Mouse (Mus musculus) macrophage (primary cell): ENCODE data around the gene Smim6. TPM values are rescaled to one million over a fixed set of nuclear protein-coding genes. Genes with fewer than 3 reads are reported as not detected.

Experiments
- H3K27ac ChIP-seq: fragments of 350-480 bp; formaldehyde crosslinking; 2 replicates; pipeline ENCODE4 v1.9.0; 2021
- H3K36me3 ChIP-seq: fragments of 350-480 bp; formaldehyde crosslinking; 2 replicates; pipeline ENCODE4 v1.9.0; 2021; ENCODE audit errors: inconsistent target
- H3K4me3 ChIP-seq: fragments of 350-480 bp; formaldehyde crosslinking; 2 replicates; pipeline ENCODE4 v1.9.0; 2021; ENCODE audit errors: inconsistent target
- H3K79me2 ChIP-seq: fragments of 350-480 bp; formaldehyde crosslinking; 2 replicates; pipeline ENCODE4 v1.9.0; 2021; ENCODE audit errors: inconsistent target
- WGBS: methylation state at CpG from one replicate; pipeline ENCODE4 v1.1.7; 2026; ENCODE audit warnings: inconsistent platforms; ENCODE audit not compliant: missing documents; 5-methylcytosine and 5-hydroxymethylcytosine counted together
- polyA plus RNA-seq: library from polyadenylated mRNA; stranded (reverse); fragments of 250-400 nt; gene quantifications from 3 replicates; pipeline ENCODE4 v1.2.4, GENCODE M21; 2018; ENCODE audit warnings: inconsistent platforms

The Smim6 gene
- polyA plus RNA-seq, 1 experiment from 2014 or later: not detected

- no peaks in the 10 kb centered on the region for H3K79me2 ChIP-seq
- H3K27ac ChIP-seq: no peak overlapping the region
- no peak overlapping the region for H3K4me3 ChIP-seq
- 90% methylated on average over 6 of the region's 6 CpGs for WGBS
- peaks cover 36% of the 10 kb centered on the region for H3K36me3 ChIP-seq
Measured at GRCm38 (mm10) chr11:115892213-115892612, 19.6 kb upstream of the Smim6 start.

- WGBS: 95% methylated on average over 9 of the region's 9 CpGs
- Histone ChIP-seq H3K79me2 (no peaks in the 10 kb centered on the region), H3K36me3 (peaks cover 42% of the 10 kb centered on the region), H3K27ac (no peak overlapping the region), H3K4me3 (no peak overlapping the region)
Measured at GRCm38 (mm10) chr11:115893071-115893470, 18.7 kb upstream of the Smim6 start.

DNA sequence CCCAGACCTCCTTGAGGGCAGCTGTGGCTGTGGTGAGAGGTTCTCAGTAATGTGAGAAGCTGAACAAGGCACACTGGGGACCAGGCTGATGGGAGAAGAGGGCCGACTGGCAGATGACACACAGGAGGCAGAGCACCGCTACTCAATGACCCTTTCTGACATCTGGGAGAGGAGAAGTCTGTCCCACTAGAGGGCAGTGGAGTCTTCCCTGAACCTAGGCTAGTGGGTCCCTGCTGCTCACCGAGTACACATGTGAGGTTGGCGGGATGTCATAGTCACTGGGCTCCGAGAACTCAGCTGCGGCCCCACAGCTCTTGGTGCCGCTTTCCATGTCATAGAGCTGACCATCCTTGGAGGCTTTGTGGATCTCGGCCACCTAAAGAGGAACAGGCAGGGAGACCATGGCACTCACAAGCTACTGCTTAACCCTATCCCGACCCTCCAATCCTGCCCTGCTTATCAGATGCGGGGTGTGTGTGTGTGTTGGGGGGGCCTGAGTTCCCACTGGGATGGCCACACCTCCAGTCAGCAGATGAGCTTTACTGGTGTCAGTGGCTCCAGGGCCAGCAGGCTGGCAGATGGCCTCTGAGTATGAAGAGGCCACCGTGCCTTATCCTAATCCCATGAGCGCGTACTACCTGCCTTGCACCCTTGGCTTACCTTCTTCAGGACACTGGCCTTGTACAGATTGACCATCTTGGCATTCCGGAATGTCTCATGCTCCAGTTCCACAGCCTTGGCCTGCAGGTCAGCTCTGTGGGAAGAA, 16.9 kb upstream of the Smim6 start:
- Histone ChIP-seq H3K36me3 (peaks cover 42% of the 10 kb centered on the region), H3K4me3 (no peak overlapping the region), H3K79me2 (no peaks in the 10 kb centered on the region), H3K27ac (no peak overlapping the region)
- 79% methylated on average over 14 of the region's 14 CpGs for WGBS

GRCm38 (mm10) chr11:115898446-115898845, 13.4 kb upstream of the Smim6 start:
- H3K79me2 ChIP-seq: no peaks in the 10 kb centered on the region

GRCm38 (mm10) chr11:115898886-115899285, 12.9 kb upstream of the Smim6 start:
- Histone ChIP-seq H3K36me3 (peaks cover 37% of the 10 kb centered on the region), H3K27ac (no peak overlapping the region), H3K79me2 (no peaks in the 10 kb centered on the region), H3K4me3 (no peak overlapping the region)
- 13% methylated on average over 4 of the region's 4 CpGs for WGBS

More at GRCm38 (mm10) chr11:115898446-115898845, 13.4 kb upstream of the Smim6 start:
- WGBS: 66% methylated on average over 7 of the region's 7 CpGs
- Histone ChIP-seq H3K27ac (no peak overlapping the region), H3K36me3 (peaks cover 41% of the 10 kb centered on the region), H3K4me3 (no peak overlapping the region)

GRCm38 (mm10) chr11:115899486-115900266, 12.1 kb upstream of the Smim6 start, which contains the start of gene Smim5:
TSS of gene Smim5 (plus strand) at chr11:115899966.
- H3K4me3 ChIP-seq: no peak within 1 kb of the TSS
- no peaks in the 10 kb centered on the region for H3K79me2 ChIP-seq
- no peak within 1 kb of the TSS for H3K27ac ChIP-seq
- 44% methylated on average over 16 of the region's 16 CpGs for WGBS
- H3K36me3 ChIP-seq: peaks cover 30% of the 10 kb centered on the region

GRCm38 (mm10) chr11:115900561-115901337, 11.1 kb upstream of the Smim6 start:
- no peaks in the 10 kb centered on the region for H3K79me2 ChIP-seq
- no peak overlapping the region for H3K27ac ChIP-seq
- no peak overlapping the region for H3K4me3 ChIP-seq
- H3K36me3 ChIP-seq: peaks cover 21% of the 10 kb centered on the region
- WGBS: 78% methylated on average over 8 of the region's 8 CpGs

- WGBS: 48% methylated on average over 9 of the region's 9 CpGs
- no peak overlapping the region for H3K4me3 ChIP-seq
- no peak overlapping the region for H3K27ac ChIP-seq
- H3K36me3 ChIP-seq: peaks cover 13% of the 10 kb centered on the region
- no peaks in the 10 kb centered on the region for H3K79me2 ChIP-seq
Measured at GRCm38 (mm10) chr11:115901338-115902161, 10.3 kb upstream of the Smim6 start.

DNA sequence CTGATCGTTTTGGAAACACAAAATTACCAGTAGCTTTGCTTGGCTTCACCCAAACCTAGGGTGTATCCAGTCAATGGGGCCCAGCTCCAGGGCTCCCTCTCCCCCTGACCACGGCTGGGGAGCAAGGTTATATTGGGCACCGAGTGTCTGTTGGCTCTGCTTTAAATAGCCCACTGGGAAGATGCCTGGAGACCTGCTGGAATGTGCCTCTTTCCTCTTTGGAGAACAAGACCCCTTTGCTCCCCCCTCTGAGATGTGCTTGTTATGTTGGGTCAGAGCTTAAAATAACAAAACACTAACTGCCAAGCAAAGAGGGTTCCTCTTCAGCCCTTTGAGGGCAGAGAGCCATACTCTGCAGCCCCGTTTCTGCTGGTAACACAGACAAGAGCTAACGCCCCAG, 9.6 kb upstream of the Smim6 start:
- peaks cover 6% of the 10 kb centered on the region; the same call in 1 of the 2 replicates for H3K36me3 ChIP-seq

GRCm38 (mm10) chr11:115902831-115903230, 9.0 kb upstream of the Smim6 start:
- WGBS: 0% methylated on average over 1 of the region's 1 CpGs
- no peaks in the 10 kb centered on the region for H3K36me3 ChIP-seq
- H3K27ac ChIP-seq: peak overlapping the region; percentile 19; the same call in 1 of the 2 replicates
- H3K4me3 ChIP-seq: no peak overlapping the region
- no peaks in the 10 kb centered on the region for H3K79me2 ChIP-seq

More for the DNA sequence above, 9.6 kb upstream of the Smim6 start:
- peak overlapping the region; percentile 19; the same call in 1 of the 2 replicates for H3K27ac ChIP-seq
- no peaks in the 10 kb centered on the region for H3K79me2 ChIP-seq
- H3K4me3 ChIP-seq: no peak overlapping the region
- WGBS: 47% methylated on average over 5 of the region's 5 CpGs

DNA sequence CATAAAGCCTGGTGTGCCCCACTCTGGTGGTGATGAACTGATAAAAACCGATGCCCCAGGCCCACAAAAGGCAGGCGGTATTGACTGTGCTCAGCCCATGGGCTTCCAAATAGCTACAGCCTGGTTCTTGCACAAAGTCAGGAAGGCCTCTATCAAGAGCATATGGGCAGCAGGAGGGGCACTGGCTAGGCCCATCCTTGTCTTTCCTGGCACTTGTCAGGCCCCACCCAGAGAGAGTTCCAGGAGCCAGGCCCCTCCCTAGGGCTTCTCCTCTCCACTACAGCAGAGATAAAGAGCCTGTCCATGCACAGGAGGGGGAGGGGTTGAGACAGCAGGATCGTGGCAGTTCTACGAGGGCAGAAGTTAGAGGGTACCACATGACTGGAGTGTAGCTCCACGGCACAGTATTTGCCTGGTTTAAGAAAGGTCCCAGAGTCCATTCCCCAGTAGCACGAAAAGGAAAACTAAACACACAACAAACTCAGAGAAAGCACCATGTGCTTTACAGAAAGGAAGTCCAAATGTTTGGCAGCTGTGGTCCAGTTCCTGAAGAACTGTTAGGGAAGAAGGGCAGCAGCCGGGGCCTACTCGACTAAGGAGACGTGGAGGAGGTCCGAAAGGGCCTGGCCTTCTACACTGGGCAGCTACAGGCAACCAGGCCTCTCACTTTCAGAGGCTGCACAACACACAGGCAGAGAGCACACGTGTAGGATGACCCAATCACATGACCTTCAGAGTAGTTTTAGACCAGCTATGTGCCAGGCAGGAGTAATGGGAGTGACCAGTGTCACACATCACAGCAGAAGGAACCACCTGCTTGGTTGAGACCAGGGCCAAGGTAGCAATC, 8.2 kb upstream of the Smim6 start:
- Histone ChIP-seq H3K4me3 (no peak overlapping the region), H3K27ac (0 out of 2 replicates have a peak overlapping the region, but pooled peaks have one; percentile 4), H3K79me2 (no peaks in the 10 kb centered on the region), H3K36me3 (no peaks in the 10 kb centered on the region)
- WGBS: 33% methylated on average over 11 of the region's 11 CpGs

DNA sequence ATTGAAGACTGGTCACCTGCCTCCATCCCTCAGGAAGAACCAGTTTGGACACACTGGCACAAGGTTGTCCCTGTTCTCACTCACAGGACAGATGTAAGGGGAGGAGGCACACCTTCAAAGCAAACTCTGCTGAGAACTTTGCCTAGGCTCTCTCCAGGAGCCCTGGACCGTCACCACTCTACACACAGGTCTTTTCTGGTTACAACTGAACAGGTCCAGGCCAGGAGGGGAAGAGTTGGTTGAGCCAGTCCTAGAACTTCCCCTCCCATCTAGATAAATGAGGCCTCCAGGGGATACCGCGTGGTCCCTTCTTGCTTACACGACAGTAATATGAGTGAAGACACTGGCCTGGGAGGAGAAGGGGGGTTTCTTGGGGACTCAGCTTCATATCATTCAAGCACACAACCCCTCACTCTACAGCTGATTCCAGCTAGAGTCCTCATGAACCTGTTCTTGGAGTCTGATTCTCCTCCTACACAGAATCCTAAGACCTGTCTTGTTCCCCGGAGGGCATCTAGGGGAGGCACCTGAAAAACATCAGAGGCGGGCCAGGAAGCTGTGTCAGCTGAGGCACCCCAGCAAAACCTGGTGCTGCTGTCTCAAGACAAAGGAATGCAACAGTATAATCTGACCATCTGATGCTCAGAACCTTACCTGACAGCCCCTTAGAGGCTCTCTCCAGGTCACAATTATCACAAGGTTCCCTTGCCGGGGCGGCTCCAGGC, 7.4 kb upstream of the Smim6 start:
- Histone ChIP-seq H3K79me2 (no peaks in the 10 kb centered on the region), H3K36me3 (no peaks in the 10 kb centered on the region), H3K27ac (no peak overlapping the region), H3K4me3 (no peak overlapping the region)
- 88% methylated on average over 8 of the region's 8 CpGs for WGBS
